Mouse (Mus musculus): ENCODE measurements around the gene Ptprf. TPM values are rescaled to one million over a fixed set of nuclear protein-coding genes. Genes with fewer than 3 reads are reported as not detected.

The Ptprf gene
- polyA plus RNA-seq, 1 experiment from 2014 or later, result 16.7 TPM

- no peaks in the 10 kb centered on the region for H3K9me3 ChIP-seq (replicated peaks)
- no peak overlapping the region for H3K27ac ChIP-seq
- ATAC-seq (replicated peaks; ENCODE audit: insufficient number of reproducible peaks, insufficient read depth, low FRiP score, low read depth), result no peak
- H3K4me3 ChIP-seq, result no peak overlapping the region
- H3K4me1 ChIP-seq (replicated peaks), result peaks cover 31% of the 10 kb centered on the region
- H3K9ac ChIP-seq, result no peak overlapping the region
- H3K4me2 ChIP-seq, result no peak overlapping the region
- 42% methylated on average over 1 of the region's 1 CpGs for WGBS
- no peaks in the 10 kb centered on the region for H3K36me3 ChIP-seq
- no peaks in the 10 kb centered on the region for H3K27me3 ChIP-seq
Observed at GRCm38 (mm10) chr4:118282182-118282562, 9.0 kb downstream of the Ptprf start.

- H3K36me3 ChIP-seq, result 0 out of 2 replicates have a peak, but pooled peaks cover 5% of the 10 kb centered on the region
- no peak overlapping the region for H3K4me2 ChIP-seq
- ATAC-seq (replicated peaks; ENCODE audit: insufficient number of reproducible peaks, insufficient read depth, low FRiP score, low read depth), result no peak
- no peak overlapping the region for H3K9ac ChIP-seq
- H3K9me3 ChIP-seq (replicated peaks), result no peaks in the 10 kb centered on the region
- H3K4me1 ChIP-seq (replicated peaks), result peaks cover 36% of the 10 kb centered on the region
- H3K27me3 ChIP-seq, result no peaks in the 10 kb centered on the region
- no peak overlapping the region for H3K4me3 ChIP-seq
- H3K27ac ChIP-seq, result no peak overlapping the region
- 68% methylated on average over 13 of the region's 13 CpGs for WGBS
Observed at GRCm38 (mm10) chr4:118281444-118282181, 9.6 kb downstream of the Ptprf start.

- no peak overlapping the region for H3K4me3 ChIP-seq
- H3K27ac ChIP-seq, result no peak overlapping the region
- no peaks in the 10 kb centered on the region for H3K9me3 ChIP-seq (replicated peaks)
- no peak overlapping the region for H3K4me2 ChIP-seq
- WGBS, result 68% methylated on average over 7 of the region's 7 CpGs
- no peak for ATAC-seq (replicated peaks; ENCODE audit: insufficient number of reproducible peaks, insufficient read depth, low FRiP score, low read depth)
- H3K27me3 ChIP-seq, result no peaks in the 10 kb centered on the region
- peaks cover 41% of the 10 kb centered on the region for H3K4me1 ChIP-seq (replicated peaks)
- 0 out of 2 replicates have a peak, but pooled peaks cover 5% of the 10 kb centered on the region for H3K36me3 ChIP-seq
- no peak overlapping the region for H3K9ac ChIP-seq
Observed at GRCm38 (mm10) chr4:118280506-118280905, 10.7 kb downstream of the Ptprf start.

GRCm38 (mm10) chr4:118276520-118277232 is 14.5 kb downstream of the Ptprf start:
- Histone ChIP-seq H3K4me3 (no peak overlapping the region), H3K4me1 (replicated peaks) (peaks cover 69% of the 10 kb centered on the region), H3K9me3 (replicated peaks) (no peaks in the 10 kb centered on the region), H3K9ac (no peak overlapping the region), H3K4me2 (no peak overlapping the region), H3K36me3 (0 out of 2 replicates have a peak, but pooled peaks cover 5% of the 10 kb centered on the region), H3K27ac (0 out of 2 replicates have a peak overlapping the region, but pooled peaks have one; percentile 25), H3K27me3 (no peaks in the 10 kb centered on the region)
- WGBS, result 50% methylated on average over 9 of the region's 9 CpGs
- peak; percentile 77 for ATAC-seq (replicated peaks; ENCODE audit: insufficient number of reproducible peaks, insufficient read depth, low FRiP score, low read depth)

GRCm38 (mm10) chr4:118275601-118276519 is 15.3 kb downstream of the Ptprf start:
- no peaks in the 10 kb centered on the region for H3K27me3 ChIP-seq
- H3K36me3 ChIP-seq, result peaks cover 7% of the 10 kb centered on the region; the same call in 1 of the 2 replicates
- H3K27ac ChIP-seq, result peak overlapping the region; percentile 25; the same call in 1 of the 2 replicates
- no peak overlapping the region for H3K4me2 ChIP-seq
- WGBS, result 77% methylated on average over 6 of the region's 6 CpGs
- H3K9me3 ChIP-seq (replicated peaks), result no peaks in the 10 kb centered on the region
- ATAC-seq (replicated peaks; ENCODE audit: insufficient number of reproducible peaks, insufficient read depth, low FRiP score, low read depth), result 0 out of 2 replicates have a peak, but pooled peaks have one; percentile 10
- no peak overlapping the region for H3K4me3 ChIP-seq
- peaks cover 67% of the 10 kb centered on the region for H3K4me1 ChIP-seq (replicated peaks)
- no peak overlapping the region for H3K9ac ChIP-seq

- WGBS, result 71% methylated on average over 7 of the region's 7 CpGs
- H3K27me3 ChIP-seq, result no peaks in the 10 kb centered on the region
- no peak overlapping the region for H3K9ac ChIP-seq
- no peak overlapping the region for H3K4me3 ChIP-seq
- no peak for ATAC-seq (replicated peaks; ENCODE audit: insufficient number of reproducible peaks, insufficient read depth, low FRiP score, low read depth)
- H3K4me1 ChIP-seq (replicated peaks), result peaks cover 76% of the 10 kb centered on the region
- no peak overlapping the region for H3K27ac ChIP-seq
- H3K4me2 ChIP-seq, result no peak overlapping the region
- peaks cover 10% of the 10 kb centered on the region; the same call in 1 of the 2 replicates for H3K36me3 ChIP-seq
- no peaks in the 10 kb centered on the region for H3K9me3 ChIP-seq (replicated peaks)
Observed at GRCm38 (mm10) chr4:118274521-118274920, 16.7 kb downstream of the Ptprf start.

- no peak overlapping the region for H3K4me2 ChIP-seq
- ATAC-seq (replicated peaks; ENCODE audit: insufficient number of reproducible peaks, insufficient read depth, low FRiP score, low read depth), result no peak
- no peak overlapping the region for H3K4me3 ChIP-seq
- H3K27me3 ChIP-seq, result no peaks in the 10 kb centered on the region
- H3K27ac ChIP-seq, result no peak overlapping the region; the same call in 1 of the 2 replicates
- H3K4me1 ChIP-seq (replicated peaks), result peaks cover 81% of the 10 kb centered on the region
- WGBS, result 77% methylated on average over 8 of the region's 8 CpGs
- no peak overlapping the region for H3K9ac ChIP-seq
- no peaks in the 10 kb centered on the region for H3K9me3 ChIP-seq (replicated peaks)
- H3K36me3 ChIP-seq, result peaks cover 10% of the 10 kb centered on the region; the same call in 1 of the 2 replicates
Observed at GRCm38 (mm10) chr4:118273998-118274397, 17.2 kb downstream of the Ptprf start.

- H3K36me3 ChIP-seq, result peaks cover 10% of the 10 kb centered on the region; the same call in 1 of the 2 replicates
- no peak overlapping the region; the same call in 1 of the 2 replicates for H3K27ac ChIP-seq
- H3K4me1 ChIP-seq (replicated peaks), result peaks cover 85% of the 10 kb centered on the region
- H3K9ac ChIP-seq, result no peak overlapping the region
- no peak overlapping the region for H3K4me3 ChIP-seq
- H3K9me3 ChIP-seq (replicated peaks), result no peaks in the 10 kb centered on the region
- H3K27me3 ChIP-seq, result no peaks in the 10 kb centered on the region
- H3K4me2 ChIP-seq, result no peak overlapping the region
- ATAC-seq (replicated peaks; ENCODE audit: insufficient number of reproducible peaks, insufficient read depth, low FRiP score, low read depth), result no peak
- 50% methylated on average over 5 of the region's 5 CpGs for WGBS
Observed at GRCm38 (mm10) chr4:118273545-118273944, 17.7 kb downstream of the Ptprf start.

- Histone ChIP-seq H3K4me2 (no peak overlapping the region), H3K27me3 (no peaks in the 10 kb centered on the region), H3K36me3 (peaks cover 11% of the 10 kb centered on the region; the same call in 1 of the 2 replicates), H3K9ac (no peak overlapping the region), H3K27ac (peak overlapping the region; percentile 43; the same call in 1 of the 2 replicates), H3K4me1 (replicated peaks) (peaks cover 81% of the 10 kb centered on the region), H3K9me3 (replicated peaks) (no peaks in the 10 kb centered on the region), H3K4me3 (no peak overlapping the region)
- ATAC-seq (replicated peaks; ENCODE audit: insufficient number of reproducible peaks, insufficient read depth, low FRiP score, low read depth), result no peak
- WGBS, result 85% methylated on average over 3 of the region's 3 CpGs
Observed at GRCm38 (mm10) chr4:118272871-118273270, 18.3 kb downstream of the Ptprf start.

GRCm38 (mm10) chr4:118272258-118272657 is 18.9 kb downstream of the Ptprf start:
- Histone ChIP-seq H3K4me3 (no peak overlapping the region), H3K9ac (no peak overlapping the region), H3K4me1 (replicated peaks) (peaks cover 77% of the 10 kb centered on the region), H3K4me2 (no peak overlapping the region), H3K27me3 (no peaks in the 10 kb centered on the region), H3K9me3 (replicated peaks) (no peaks in the 10 kb centered on the region), H3K27ac (peak overlapping the region; percentile 43; the same call in 1 of the 2 replicates), H3K36me3 (peaks cover 14% of the 10 kb centered on the region; the same call in 1 of the 2 replicates)
- ATAC-seq (replicated peaks; ENCODE audit: insufficient number of reproducible peaks, insufficient read depth, low FRiP score, low read depth), result no peak
- 59% methylated on average over 5 of the region's 5 CpGs for WGBS

All from heart, embryonic 15.5 days (tissue).